Mouse (Mus musculus) liver, embryonic 16.5 days (tissue): ENCODE measurements around the gene Gpr160. TPM values are rescaled to one million over a fixed set of nuclear protein-coding genes. Genes with fewer than 3 reads are reported as not detected.

Experiments
- ATAC-seq: fragments of 200-750 bp; cut with Nextera tagmentation; 2 replicates; pipeline ENCODE4 v1.8.0; 2017; ENCODE audit warnings: low read depth, mild to moderate bottlenecking, moderate number of reproducible peaks, moderate library complexity
- H3K27ac ChIP-seq: fragments of 300-500 bp; sonication (generic); 2 replicates; pipeline ENCODE4 v1.5.1; 2014; ENCODE audit warnings: mild to moderate bottlenecking, low read length
- H3K27me3 ChIP-seq: fragments of 300-500 bp; sonication (generic); 2 replicates; pipeline ENCODE4 v1.6.1; 2014; ENCODE audit warnings: low read depth, low read length, mixed read lengths; ENCODE audit not compliant: control insufficient read depth, insufficient read depth
- H3K36me3 ChIP-seq: fragments of 300-500 bp; sonication (generic); 2 replicates; pipeline ENCODE4 v1.6.1; 2014; ENCODE audit warnings: mild to moderate bottlenecking; ENCODE audit not compliant: control insufficient read depth, insufficient read depth
- H3K4me1 ChIP-seq: fragments of 300-500 bp; sonication (generic); 2 replicates; pipeline ENCODE4 v1.6.1; 2014; ENCODE audit warnings: low read depth, low read length, mixed read lengths; ENCODE audit not compliant: control insufficient read depth
- H3K4me2 ChIP-seq: fragments of 300-500 bp; sonication (generic); 2 replicates; pipeline ENCODE4 v1.6.1; 2014; ENCODE audit warnings: low read depth, low read length, mixed read lengths
- H3K4me3 ChIP-seq: fragments of 300-500 bp; sonication (generic); 2 replicates; pipeline ENCODE4 v1.5.1; 2014; ENCODE audit warnings: low read depth, mild to moderate bottlenecking, low read length
- H3K9ac ChIP-seq: fragments of 300-500 bp; sonication (generic); 2 replicates; pipeline ENCODE4 v1.6.1; 2014; ENCODE audit warnings: low read depth, low read length
- H3K9me3 ChIP-seq: fragments of 300-500 bp; sonication (generic); replicated peaks from 2 replicates; pipeline ENCODE4 v1.6.1; 2016; ENCODE audit warnings: low read length; ENCODE audit not compliant: control insufficient read depth
- WGBS: fragments of 180-500 bp; shearing (Covaris S2); extraction: QIAGEN DNeasy Blood & Tissue Kit; methylation state at CpG from one replicate; pipeline ENCODE4 v1.1.7; 2014; ENCODE audit not compliant: insufficient replicate concordance; 5-methylcytosine and 5-hydroxymethylcytosine counted together
- polyA plus RNA-seq: library from polyadenylated mRNA; unstranded; fragments of >200 nt; fragmentation: Nextera tagmentation; extraction: Ambion mirVana; gene quantifications from 2 replicates; pipeline ENCODE4 v1.2.1, GENCODE M21; 2015

Gene Gpr160
- polyA plus RNA-seq, 1 experiment from 2014 or later = 4.5 TPM

DNA sequence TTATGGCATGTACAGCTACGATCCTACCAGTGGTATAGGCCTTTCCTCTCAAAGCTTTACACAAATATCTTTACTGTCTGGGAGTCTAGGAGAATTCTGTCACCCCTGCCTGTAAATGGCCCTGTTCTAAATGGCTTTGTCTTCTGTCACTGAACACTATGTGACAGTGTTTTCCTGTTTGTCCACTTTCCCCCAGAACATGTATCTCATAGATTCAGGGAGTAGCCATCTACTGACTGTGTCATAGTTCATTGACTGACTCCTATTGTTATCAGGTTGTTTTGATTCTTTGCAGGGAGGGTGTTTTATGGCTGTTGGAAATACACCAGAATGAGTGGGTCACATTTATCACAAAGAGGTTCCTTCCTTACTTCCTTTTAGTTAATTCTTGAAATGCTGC, 14.2 kb downstream of the Gpr160 start:
- Histone ChIP-seq H3K9ac (no peak overlapping the region), H3K36me3 (no peaks in the 10 kb centered on the region), H3K27me3 (no peaks in the 10 kb centered on the region), H3K27ac (no peak overlapping the region), H3K4me2 (no peak overlapping the region), H3K9me3 (no peaks in the 10 kb centered on the region), H3K4me3 (no peak overlapping the region), H3K4me1 (no peaks in the 10 kb centered on the region)
- ATAC-seq = no peak
- 64% methylated on average over 1 of the region's 1 CpGs for WGBS

DNA sequence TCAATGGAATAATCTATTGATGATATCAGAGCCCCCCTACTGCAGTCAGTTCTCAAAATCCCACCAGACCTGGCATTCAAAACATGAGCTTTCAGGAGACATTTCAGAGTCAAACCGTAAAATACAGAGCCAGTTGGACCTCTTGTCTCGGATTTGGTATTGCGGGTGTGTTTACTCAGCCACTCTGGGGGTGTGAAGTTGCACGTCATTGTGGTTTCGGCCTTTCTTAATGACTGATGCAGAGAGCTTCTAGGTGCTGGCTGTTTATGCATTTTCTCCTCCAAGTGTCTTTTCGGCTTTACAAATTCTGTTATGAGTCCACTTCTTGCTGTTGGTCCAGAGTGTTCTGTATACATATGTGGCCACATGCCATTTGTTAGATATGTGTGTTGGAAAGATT, 21.0 kb downstream of the Gpr160 start:
- WGBS = 57% methylated on average over 6 of the region's 6 CpGs
- Histone ChIP-seq H3K36me3 (no peaks in the 10 kb centered on the region), H3K9me3 (no peaks in the 10 kb centered on the region), H3K27me3 (no peaks in the 10 kb centered on the region), H3K4me2 (no peak overlapping the region), H3K4me3 (no peak overlapping the region), H3K4me1 (no peaks in the 10 kb centered on the region), H3K27ac (no peak overlapping the region), H3K9ac (no peak overlapping the region)
- no peak for ATAC-seq

- H3K9ac ChIP-seq = no peak overlapping the region
- no peaks in the 10 kb centered on the region for H3K36me3 ChIP-seq
- 81% methylated on average over 3 of the region's 3 CpGs for WGBS
- H3K9me3 ChIP-seq = no peaks in the 10 kb centered on the region
- no peak overlapping the region for H3K27ac ChIP-seq
- no peaks in the 10 kb centered on the region for H3K27me3 ChIP-seq
- H3K4me3 ChIP-seq = no peak overlapping the region
- no peaks in the 10 kb centered on the region for H3K4me1 ChIP-seq
- no peak for ATAC-seq
- H3K4me2 ChIP-seq = no peak overlapping the region
Measured at GRCm38 (mm10) chr3:30887449-30887848, 31.7 kb downstream of the Gpr160 start.

DNA sequence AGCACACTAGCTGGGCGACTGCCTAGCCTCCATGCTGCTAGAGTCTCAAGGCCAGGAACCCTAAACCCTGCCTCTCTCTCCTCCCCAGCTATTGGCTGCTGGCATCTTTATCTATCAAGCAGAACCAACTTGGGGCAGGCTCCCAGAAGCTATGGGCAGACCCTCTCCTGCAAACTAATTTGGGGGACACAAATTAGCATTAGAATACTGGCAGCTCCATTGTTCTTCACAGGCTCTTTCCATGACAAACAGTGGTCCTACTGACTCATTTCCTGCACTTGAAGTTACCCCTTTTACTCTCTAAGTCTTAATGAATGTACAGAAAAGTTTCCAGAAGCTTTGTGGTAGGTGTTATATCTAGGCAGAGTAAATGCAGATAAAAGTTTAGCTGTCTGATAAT, 33.3 kb downstream of the Gpr160 start:
- Histone ChIP-seq H3K9ac (no peak overlapping the region), H3K27me3 (no peaks in the 10 kb centered on the region), H3K27ac (no peak overlapping the region), H3K4me3 (no peak overlapping the region), H3K36me3 (no peaks in the 10 kb centered on the region), H3K9me3 (no peaks in the 10 kb centered on the region), H3K4me2 (no peak overlapping the region), H3K4me1 (no peaks in the 10 kb centered on the region)
- 27% methylated on average over 1 of the region's 1 CpGs for WGBS
- no peak for ATAC-seq

- 80% methylated on average over 5 of the region's 5 CpGs for WGBS
- Histone ChIP-seq H3K9ac (no peak overlapping the region), H3K4me2 (no peak overlapping the region), H3K36me3 (peaks cover 5% of the 10 kb centered on the region; the same call in 1 of the 2 replicates), H3K4me1 (no peaks in the 10 kb centered on the region), H3K27me3 (no peaks in the 10 kb centered on the region), H3K9me3 (no peaks in the 10 kb centered on the region), H3K27ac (no peak overlapping the region), H3K4me3 (no peak overlapping the region)
- ATAC-seq = no peak
Measured at GRCm38 (mm10) chr3:30896721-30897120, 41.0 kb downstream of the Gpr160 start.

DNA sequence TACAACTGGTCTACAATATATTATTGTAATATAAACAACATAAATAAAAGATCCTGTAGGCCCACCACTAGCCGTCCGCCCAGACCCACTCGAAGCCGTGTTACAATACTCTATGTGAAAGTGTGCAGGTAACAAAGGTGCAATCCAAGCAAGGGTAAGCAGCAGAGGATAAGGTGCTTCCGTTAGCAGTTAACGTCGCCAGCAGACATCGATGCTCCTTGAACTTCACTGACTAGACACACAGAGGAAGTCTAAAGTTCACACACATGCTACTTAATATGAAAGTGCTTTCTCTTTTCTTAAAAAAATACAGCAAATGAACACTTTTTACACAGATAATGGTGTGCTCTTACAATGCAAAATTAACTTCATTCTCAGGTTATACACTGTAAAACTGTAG, 43.7 kb downstream of the Gpr160 start:
- Histone ChIP-seq H3K9me3 (no peaks in the 10 kb centered on the region), H3K4me1 (no peaks in the 10 kb centered on the region), H3K27me3 (no peaks in the 10 kb centered on the region), H3K4me3 (no peak overlapping the region), H3K27ac (no peak overlapping the region), H3K4me2 (no peak overlapping the region), H3K9ac (no peak overlapping the region), H3K36me3 (peaks cover 5% of the 10 kb centered on the region; the same call in 1 of the 2 replicates)
- 87% methylated on average over 8 of the region's 8 CpGs for WGBS
- no peak for ATAC-seq

- Histone ChIP-seq H3K9me3 (no peaks in the 10 kb centered on the region), H3K4me3 (no peak overlapping the region), H3K4me1 (no peaks in the 10 kb centered on the region), H3K27me3 (no peaks in the 10 kb centered on the region), H3K9ac (no peak overlapping the region), H3K27ac (no peak overlapping the region), H3K36me3 (peaks cover 9% of the 10 kb centered on the region), H3K4me2 (no peak overlapping the region)
- ATAC-seq = no peak
- whole genome bisulfite sequencing = 75% methylated on average over 1 of the region's 1 CpGs
Measured at GRCm38 (mm10) chr3:30904658-30905057, 48.9 kb downstream of the Gpr160 start.

DNA sequence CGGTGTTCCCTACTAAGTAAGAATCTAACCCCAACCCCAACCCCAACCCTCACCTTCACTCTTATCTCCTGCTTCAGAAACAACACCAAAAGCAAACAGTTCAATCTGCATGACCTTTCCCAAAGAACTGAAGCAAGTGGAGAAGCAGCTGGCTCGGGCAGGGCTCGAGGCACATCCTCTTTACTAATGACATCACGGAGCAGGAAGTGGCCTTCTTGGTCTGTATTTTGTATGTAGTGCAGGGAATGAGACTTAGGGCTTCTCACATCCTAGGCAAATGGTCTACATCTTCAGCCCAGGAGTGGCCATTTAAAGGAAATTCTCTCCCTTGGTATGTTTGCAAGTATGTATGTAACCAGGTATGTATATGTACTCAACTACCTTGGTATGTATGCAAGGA, 61.4 kb downstream of the Gpr160 start:
- Histone ChIP-seq H3K36me3 (peaks cover 16% of the 10 kb centered on the region), H3K9me3 (no peaks in the 10 kb centered on the region), H3K27me3 (no peaks in the 10 kb centered on the region), H3K9ac (no peak overlapping the region), H3K4me3 (no peak overlapping the region), H3K27ac (no peak overlapping the region), H3K4me1 (no peaks in the 10 kb centered on the region), H3K4me2 (no peak overlapping the region)
- WGBS = 50% methylated on average over 4 of the region's 4 CpGs
- no peak for ATAC-seq

DNA sequence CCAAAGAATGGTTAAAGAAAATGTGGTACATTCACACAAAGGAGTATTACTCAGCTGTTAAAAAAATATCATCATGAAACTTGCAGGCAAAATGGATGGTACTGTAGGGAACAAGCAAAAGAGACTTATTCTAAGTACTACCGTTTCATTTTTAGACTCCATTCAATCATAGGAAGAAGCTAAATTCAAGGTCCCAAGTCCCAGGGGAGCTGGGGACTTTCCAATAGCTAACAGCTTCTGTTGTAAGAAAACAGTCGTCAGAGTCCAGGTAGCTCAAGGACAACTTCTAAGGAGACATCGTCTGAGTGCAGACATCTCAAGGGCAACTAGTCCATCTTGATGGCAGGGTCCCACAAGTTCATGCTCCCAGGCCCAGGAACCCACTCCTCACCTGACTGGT, 71.9 kb downstream of the Gpr160 start:
- Histone ChIP-seq H3K27me3 (no peaks in the 10 kb centered on the region), H3K4me2 (no peak overlapping the region), H3K4me1 (no peaks in the 10 kb centered on the region), H3K9me3 (no peaks in the 10 kb centered on the region), H3K4me3 (no peak overlapping the region), H3K9ac (no peak overlapping the region), H3K27ac (no peak overlapping the region), H3K36me3 (peaks cover 6% of the 10 kb centered on the region; the same call in 1 of the 2 replicates)
- ATAC-seq = no peak
- 79% methylated on average over 3 of the region's 3 CpGs for WGBS
